Mouse (Mus musculus): ENCODE data around the gene Dnajc1. TPM values are rescaled to one million over a fixed set of nuclear protein-coding genes. Genes with fewer than 3 reads are reported as not detected.

Dnajc1 gene
- total and polyA plus RNA-seq, 3 experiments, result 9.3 to 86.1 (median 14.3) TPM

DNA sequence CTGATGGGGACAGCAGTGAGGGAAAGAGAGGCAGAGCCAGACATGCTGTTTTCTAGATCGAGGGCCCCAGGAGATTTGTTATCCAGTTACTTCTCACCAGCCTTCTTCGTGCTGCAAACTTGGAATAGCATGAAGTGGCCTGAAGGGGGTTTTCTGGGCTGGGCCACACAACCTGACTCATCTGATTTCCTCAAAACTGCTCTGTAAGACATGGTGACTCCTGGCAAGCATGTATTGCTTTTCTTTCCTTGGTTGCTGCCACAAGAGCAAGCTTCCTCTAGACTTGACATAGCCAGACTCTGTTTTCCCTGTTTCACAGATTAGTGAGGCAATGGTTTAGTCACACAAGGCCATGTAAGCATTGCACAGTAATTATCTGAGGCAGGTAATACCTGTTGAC lies 178.6 kb downstream of the Dnajc1 start:
- no peak overlapping the region for H3K4me3 ChIP-seq (ENCODE audit: control insufficient read depth in 1 of 2, insufficient read depth in 1 of 2, low read depth in 2 of 2, low read length in 2 of 2)
- H3K4me1 ChIP-seq (ENCODE audit: control insufficient read depth in 1 of 2, insufficient read depth in 2 of 2, low read length in 2 of 2), result no peaks in the 10 kb centered on the region
- H3K27me3 ChIP-seq (ENCODE audit: control insufficient read depth in 1 of 2, insufficient read depth in 2 of 2, low read length in 2 of 2), result no peaks in the 10 kb centered on the region
- no peaks in the 10 kb centered on the region for H3K79me2 ChIP-seq (ENCODE audit: control insufficient read depth, insufficient read depth, low read length, poor library complexity)
- H3K9ac ChIP-seq (ENCODE audit: control insufficient read depth, low read depth, low read length, poor library complexity, severe bottlenecking), result no peak overlapping the region
- no peaks in the 10 kb centered on the region for H3K9me3 ChIP-seq (replicated peaks; ENCODE audit: insufficient read depth, low read length)
- TF ChIP-seq MEF2A (IDR thresholded peaks at IDR 0.05; ENCODE audit: extremely low read depth, insufficient replicate concordance, low read depth, low read length, poor library complexity, severe bottlenecking) (no peak), POLR2AphosphoS2 (IDR thresholded peaks at IDR 0.05; ENCODE audit: low read length) (0 out of 2 replicates have a peak, but pooled peaks have one; percentile 49)
- no peak overlapping the region for H3K27ac ChIP-seq (ENCODE audit: control insufficient read depth, low read depth, low read length)
- H3K36me3 ChIP-seq (ENCODE audit: control insufficient read depth in 1 of 2, insufficient read depth in 2 of 2, low read length in 2 of 2), result peaks cover 0 to 13% of the 10 kb centered on the region in 2 experiments; a peak in 2 of 4 replicates
- peak; percentile 37 for DNase-seq (ENCODE audit: low read depth, low spot score)

DNA sequence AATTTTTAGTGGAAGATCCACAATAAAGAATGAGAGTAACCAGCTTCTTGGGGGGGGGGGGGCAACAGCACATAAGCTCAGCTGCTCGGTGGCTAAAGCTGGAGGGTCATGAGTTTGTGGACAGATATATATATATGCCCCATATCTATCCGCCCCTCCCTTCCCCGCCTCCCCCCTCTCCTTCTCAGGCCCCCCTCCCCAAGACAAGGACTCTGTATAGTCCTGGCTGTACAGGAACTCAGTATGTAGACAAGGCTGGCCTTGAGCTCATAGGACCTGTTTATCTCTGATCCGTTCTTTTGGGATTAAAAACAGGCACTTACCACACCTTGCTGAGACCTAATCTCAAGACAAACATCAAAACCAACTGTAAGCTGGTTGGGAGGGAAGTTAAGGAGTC lies 182.7 kb downstream of the Dnajc1 start:
- H3K27ac ChIP-seq (ENCODE audit: control insufficient read depth, low read depth, low read length), result no peak overlapping the region
- TF ChIP-seq TCF12 (IDR thresholded peaks at IDR 0.05; ENCODE audit: low read depth, low read length) (no peak), TBP (IDR thresholded peaks at IDR 0.05; ENCODE audit: low read depth, low read length) (no peak), POLR2AphosphoS5 (IDR thresholded peaks at IDR 0.05; ENCODE audit: borderline replicate concordance, low read depth, low read length) (no peak), EP300 (IDR thresholded peaks at IDR 0.05; ENCODE audit: low read depth in 1 of 2, low read length in 2 of 2) (no peak), HCFC1 (IDR thresholded peaks at IDR 0.05; ENCODE audit: low read depth, low read length) (no peak), ELF1 (IDR thresholded peaks at IDR 0.05; ENCODE audit: low read depth, low read length) (no peak)
- H3K36me3 ChIP-seq (ENCODE audit: control insufficient read depth in 1 of 2, insufficient read depth in 2 of 2, low read length in 2 of 2), result peaks cover 0 to 33% of the 10 kb centered on the region in 2 experiments; a peak in 2 of 4 replicates
- no peaks in the 10 kb centered on the region for H3K4me1 ChIP-seq (ENCODE audit: control insufficient read depth in 1 of 2, insufficient read depth in 2 of 2, low read length in 2 of 2)
- DNase-seq (ENCODE audit: low read depth, low spot score), result no peak
- no peaks in the 10 kb centered on the region for H3K9me3 ChIP-seq (replicated peaks; ENCODE audit: insufficient read depth, low read length)
- H3K9ac ChIP-seq (ENCODE audit: control insufficient read depth, low read depth, low read length, poor library complexity, severe bottlenecking), result no peak overlapping the region
- H3K79me2 ChIP-seq (ENCODE audit: control insufficient read depth, insufficient read depth, low read length, poor library complexity), result no peaks in the 10 kb centered on the region
- H3K27me3 ChIP-seq (ENCODE audit: control insufficient read depth in 1 of 2, insufficient read depth in 2 of 2, low read length in 2 of 2), result no peaks in the 10 kb centered on the region
- H3K4me3 ChIP-seq (ENCODE audit: control insufficient read depth in 1 of 2, insufficient read depth in 1 of 2, low read depth in 2 of 2, low read length in 2 of 2), result no peak overlapping the region

GRCm38 (mm10) chr2:18209211-18209823 lies 183.3 kb downstream of the Dnajc1 start:
- no peak for TF ChIP-seq JUND (IDR thresholded peaks at IDR 0.05; ENCODE audit: low read depth, low read length)
- TF ChIP-seq ETS1 (IDR thresholded peaks at IDR 0.05; ENCODE audit: low read depth, low read length), result no peak
- TF ChIP-seq SMC3 (IDR thresholded peaks at IDR 0.05; ENCODE audit: low read depth, low read length), result no peak
- no peak overlapping the region for H3K4me3 ChIP-seq (ENCODE audit: control insufficient read depth in 1 of 2, insufficient read depth in 1 of 2, low read depth in 2 of 2, low read length in 2 of 2)
- H3K9ac ChIP-seq (ENCODE audit: control insufficient read depth, low read depth, low read length, poor library complexity, severe bottlenecking), result no peak overlapping the region
- H3K27me3 ChIP-seq (ENCODE audit: control insufficient read depth in 1 of 2, insufficient read depth in 2 of 2, low read length in 2 of 2), result no peaks in the 10 kb centered on the region
- H3K4me1 ChIP-seq (ENCODE audit: control insufficient read depth in 1 of 2, insufficient read depth in 2 of 2, low read length in 2 of 2), result no peaks in the 10 kb centered on the region
- no peak for DNase-seq (ENCODE audit: low read depth, low spot score)
- H3K9me3 ChIP-seq (replicated peaks; ENCODE audit: insufficient read depth, low read length), result no peaks in the 10 kb centered on the region
- H3K36me3 ChIP-seq (ENCODE audit: control insufficient read depth in 1 of 2, insufficient read depth in 2 of 2, low read length in 2 of 2), result peaks cover 0 to 36% of the 10 kb centered on the region in 2 experiments; a peak in 2 of 4 replicates
- no peak overlapping the region for H3K27ac ChIP-seq (ENCODE audit: control insufficient read depth, low read depth, low read length)
- H3K79me2 ChIP-seq (ENCODE audit: control insufficient read depth, insufficient read depth, low read length, poor library complexity), result no peaks in the 10 kb centered on the region

Measured in MEL (cell line).